Mouse (Mus musculus): ENCODE data around the gene Ints13. TPM values are rescaled to one million over a fixed set of nuclear protein-coding genes. Genes with fewer than 3 reads are reported as not detected.

Gene Ints13
- polyA plus RNA-seq, 1 experiment from 2014 or later, result 75.7 TPM

Other genes with a start within 250 kb of the Ints13 start
- gene Itpr2, start 75.6 kb downstream of the Ints13 start, polyA plus RNA-seq (2015; fragmentation: Nextera tagmentation; extraction: Ambion mirVana), result 8.8 and 9.3 TPM in 2 replicates
- 94.1 and 108 TPM in 2 replicates for gene Fgfr1op2, start 632 bp downstream of the Ints13 start, polyA plus RNA-seq (2015; fragmentation: Nextera tagmentation; extraction: Ambion mirVana)
- 139 and 151 TPM in 2 replicates for gene Med21, start 64.7 kb upstream of the Ints13 start, polyA plus RNA-seq (2015; fragmentation: Nextera tagmentation; extraction: Ambion mirVana)
- gene Tm7sf3, start 65.0 kb upstream of the Ints13 start, polyA plus RNA-seq (2015; fragmentation: Nextera tagmentation; extraction: Ambion mirVana), result 39.8 and 45.9 TPM in 2 replicates
- 19.4 and 19.5 TPM in 2 replicates for gene Stk38l, start 147.2 kb upstream of the Ints13 start, polyA plus RNA-seq (2015; fragmentation: Nextera tagmentation; extraction: Ambion mirVana)
- 8.2 and 11.6 TPM in 2 replicates for gene Arntl2, start 218.2 kb upstream of the Ints13 start, polyA plus RNA-seq (2015; fragmentation: Nextera tagmentation; extraction: Ambion mirVana)

Measured in embryonic facial prominence, embryonic 13.5 days (tissue).